9 mouse cellular contexts compared by ENCODE assay signal in genomic region chr2:168742059-168742627, GRCm38 (mm10). TPM values are rescaled to one million over a fixed set of nuclear protein-coding genes. Genes with fewer than 3 reads are reported as not detected.
DNase-seq lines count a peak whose midpoint lies in the region; ATAC-seq and TF ChIP-seq lines count a peak whose summit lies in the region.
"Had no signal": no experiment of that assay in that cellular context is flagged by ENCODE, and none has a peak within 500 bp of the region (broad histone marks: within the 10 kb centered on the region; RNA-seq: fewer than 3 reads in every experiment).

Gene Atp9a, minus strand, starts transcription at chr2:168742409.

- TF ChIP-seq POLR2A in bone marrow macrophage, adult 2 months (IDR thresholded peaks at IDR 0.05; ENCODE audit: borderline replicate concordance, low read depth, low read length), result no peak
- no peak for TF ChIP-seq POLR2A in limb, embryonic 14.5 days (IDR thresholded peaks at IDR 0.05; ENCODE audit: borderline replicate concordance, extremely low read depth, insufficient read depth, insufficient read length)
- TF ChIP-seq POLR2A in testis, adult 2 months (IDR thresholded peaks at IDR 0.05; ENCODE audit: control insufficient read depth, low read depth, low read length), result no peak

- H3K4me3 ChIP-seq in bone marrow macrophage, adult 2 months (ENCODE audit: insufficient read depth, low read length), result peak within 1 kb of the TSS; percentile 11; the same call in 1 of the 2 replicates
- peak within 1 kb of the TSS; percentile 88 for H3K4me3 ChIP-seq in forebrain, embryonic 10.5 days
- peak within 1 kb of the TSS; percentile 98 for H3K4me3 ChIP-seq in heart, embryonic 12.5 days
- peak within 1 kb of the TSS; percentile 86 for H3K4me3 ChIP-seq in kidney, embryonic 15.5 days (replicated peaks)
- H3K4me3 ChIP-seq in limb, embryonic 14.5 days (replicated peaks; ENCODE audit: low read length), result peak within 1 kb of the TSS; percentile 88
- H3K4me3 ChIP-seq in midbrain, postnatal 0 days (ENCODE audit: low read depth, low read length), result peak within 1 kb of the TSS; percentile 91
- peak within 1 kb of the TSS; percentile 87 for H3K4me3 ChIP-seq in testis, adult 2 months (ENCODE audit: control insufficient read depth, low read depth, low read length)

- DNase-seq in B cell, adult 2 months, result peak; percentile 24 to 27
- peak; percentile 47 for DNase-seq in forebrain, embryonic 10.5 days (ENCODE audit: extremely low spot score, low spot score)
- peak; percentile 58 for DNase-seq in limb, embryonic 14.5 days (ENCODE audit: low spot score)
- peak; percentile 83 for DNase-seq in midbrain, postnatal 0 days (ENCODE audit: low spot score)

- peaks cover 10% of the 10 kb centered on the region for H3K36me3 ChIP-seq in forebrain, embryonic 10.5 days (replicated peaks)
- H3K36me3 ChIP-seq in heart, embryonic 12.5 days, result no peaks in the 10 kb centered on the region
- no peaks in the 10 kb centered on the region for H3K36me3 ChIP-seq in kidney, embryonic 15.5 days
- H3K36me3 ChIP-seq in limb, embryonic 14.5 days (ENCODE audit: control insufficient read depth, insufficient read depth, low read length), result no peaks in the 10 kb centered on the region
- H3K36me3 ChIP-seq in midbrain, postnatal 0 days (ENCODE audit: insufficient read depth, low read length), result no peaks in the 10 kb centered on the region
- no peaks in the 10 kb centered on the region for H3K36me3 ChIP-seq in testis, adult 2 months (ENCODE audit: control insufficient read depth, insufficient read depth, low read length)
- H3K36me3 ChIP-seq: G1E had no signal

- peak; percentile 64 for ATAC-seq in heart, embryonic 12.5 days (ENCODE audit: insufficient number of reproducible peaks, low FRiP score)
- ATAC-seq in kidney, embryonic 15.5 days (replicated peaks; ENCODE audit: low FRiP score), result peak; percentile 55
- ATAC-seq in limb, embryonic 14.5 days (ENCODE audit: low FRiP score, low read depth), result peak; percentile 74
- peak; percentile 82 for ATAC-seq in midbrain, postnatal 0 days (ENCODE audit: low FRiP score)

- H3K9me3 ChIP-seq in forebrain, embryonic 10.5 days, result no peaks in the 10 kb centered on the region
- peaks cover 4% of the 10 kb centered on the region; the same call in 1 of the 2 replicates for H3K9me3 ChIP-seq in heart, embryonic 12.5 days (replicated peaks)
- no peaks in the 10 kb centered on the region for H3K9me3 ChIP-seq in kidney, embryonic 15.5 days (replicated peaks)
- H3K9me3 ChIP-seq in limb, embryonic 14.5 days (ENCODE audit: control insufficient read depth, low read length), result no peaks in the 10 kb centered on the region
- H3K9me3 ChIP-seq in midbrain, postnatal 0 days (ENCODE audit: low read length), result no peaks in the 10 kb centered on the region

- peaks cover 4% of the 10 kb centered on the region; the same call in 1 of the 2 replicates for H3K27me3 ChIP-seq in forebrain, embryonic 10.5 days (ENCODE audit: poor library complexity, severe bottlenecking)
- H3K27me3 ChIP-seq in heart, embryonic 12.5 days (replicated peaks), result no peaks in the 10 kb centered on the region
- H3K27me3 ChIP-seq in kidney, embryonic 15.5 days, result peaks cover 3% of the 10 kb centered on the region; the same call in 1 of the 2 replicates
- no peaks in the 10 kb centered on the region for H3K27me3 ChIP-seq in limb, embryonic 14.5 days (ENCODE audit: control insufficient read depth, insufficient read depth, low read length)
- H3K27me3 ChIP-seq in midbrain, postnatal 0 days (ENCODE audit: insufficient read depth, low read length), result no peaks in the 10 kb centered on the region
- no peaks in the 10 kb centered on the region for H3K27me3 ChIP-seq in testis, adult 2 months (ENCODE audit: control insufficient read depth, insufficient read depth, low read length)

- TF ChIP-seq CTCF in bone marrow macrophage, adult 2 months (IDR thresholded peaks at IDR 0.05; ENCODE audit: low read depth, low read length), result no peak
- TF ChIP-seq CTCF in midbrain, postnatal 0 days (IDR thresholded peaks at IDR 0.05), result no peak
- no peak for TF ChIP-seq CTCF in testis, adult 2 months (IDR thresholded peaks at IDR 0.05; ENCODE audit: control insufficient read depth, insufficient read depth, insufficient replicate concordance, low read depth, low read length)

- 10% methylated on average over 24 of the region's 33 CpGs for WGBS in forebrain, embryonic 10.5 days
- 10% methylated on average over 18 of the region's 33 CpGs for WGBS in heart, embryonic 12.5 days
- 7% methylated on average over 30 of the region's 33 CpGs for WGBS in kidney, embryonic 15.5 days
- WGBS in limb, embryonic 14.5 days, result 18% methylated on average over 12 of the region's 33 CpGs
- 17% methylated on average over 12 of the region's 33 CpGs for WGBS in midbrain, postnatal 0 days

- H3K9ac ChIP-seq in heart, embryonic 12.5 days, result peak within 1 kb of the TSS; percentile 82
- H3K9ac ChIP-seq in kidney, embryonic 15.5 days, result peak within 1 kb of the TSS; percentile 58
- H3K9ac ChIP-seq in limb, embryonic 14.5 days (ENCODE audit: low read depth, low read length, severe bottlenecking), result peak within 1 kb of the TSS; percentile 87
- H3K9ac ChIP-seq in midbrain, postnatal 0 days (replicated peaks; ENCODE audit: low read length, poor library complexity, severe bottlenecking), result peak within 1 kb of the TSS; percentile 95

- H3K4me2 ChIP-seq in heart, embryonic 12.5 days, result peak within 1 kb of the TSS; percentile 82
- peak within 1 kb of the TSS; percentile 94 for H3K4me2 ChIP-seq in kidney, embryonic 15.5 days
- peak within 1 kb of the TSS; percentile 73 for H3K4me2 ChIP-seq in limb, embryonic 14.5 days (replicated peaks; ENCODE audit: low read depth, low read length, severe bottlenecking)
- peak within 1 kb of the TSS; percentile 44 for H3K4me2 ChIP-seq in midbrain, postnatal 0 days (ENCODE audit: low read depth, low read length, poor library complexity, severe bottlenecking)

- H3K4me1 ChIP-seq in bone marrow macrophage, adult 2 months (ENCODE audit: control insufficient read depth, insufficient read depth, low read length), result no peaks in the 10 kb centered on the region
- H3K4me1 ChIP-seq in forebrain, embryonic 10.5 days, result peaks cover 17% of the 10 kb centered on the region
- no peaks in the 10 kb centered on the region for H3K4me1 ChIP-seq in heart, embryonic 12.5 days (replicated peaks)
- H3K4me1 ChIP-seq in kidney, embryonic 15.5 days, result peaks cover 13% of the 10 kb centered on the region; the same call in 1 of the 2 replicates
- H3K4me1 ChIP-seq in limb, embryonic 14.5 days (ENCODE audit: control insufficient read depth, insufficient read depth, low read length), result no peaks in the 10 kb centered on the region
- H3K4me1 ChIP-seq in midbrain, postnatal 0 days (ENCODE audit: insufficient read depth, low read length), result no peaks in the 10 kb centered on the region
- H3K4me1 ChIP-seq in testis, adult 2 months (ENCODE audit: control insufficient read depth, insufficient read depth, low read length), result peaks cover 11% of the 10 kb centered on the region

- H3K27ac ChIP-seq in bone marrow macrophage, adult 2 months (ENCODE audit: insufficient read depth, low read depth, low read length), result no peak within 1 kb of the TSS
- H3K27ac ChIP-seq in forebrain, embryonic 10.5 days, result peak within 1 kb of the TSS; percentile 90
- H3K27ac ChIP-seq in heart, embryonic 12.5 days (ENCODE audit: poor library complexity, severe bottlenecking), result peak within 1 kb of the TSS; percentile 51
- H3K27ac ChIP-seq in kidney, embryonic 15.5 days, result peak within 1 kb of the TSS; percentile 71
- peak within 1 kb of the TSS; percentile 75 for H3K27ac ChIP-seq in limb, embryonic 14.5 days (replicated peaks; ENCODE audit: low read depth, low read length)
- peak within 1 kb of the TSS; percentile 99 for H3K27ac ChIP-seq in midbrain, postnatal 0 days (ENCODE audit: low read depth, low read length)
- peak within 1 kb of the TSS; percentile 64 for H3K27ac ChIP-seq in testis, adult 2 months (ENCODE audit: control insufficient read depth, insufficient read depth, low read depth, low read length)

RNA-seq across cellular contexts. Expression of gene Atp9a, which starts in this region (rescaled TPM):
- 1.1 and 1.2 TPM in 2 replicates for polyA plus RNA-seq in bone marrow macrophage, adult 2 months (2012; ENCODE audit: insufficient read depth, insufficient read length, missing spikeins)
- 8.7 and 9.0 TPM in 2 replicates for polyA plus RNA-seq in forebrain, embryonic 10.5 days (2016; fragmentation: Nextera tagmentation; extraction: Ambion mirVana)
- polyA plus RNA-seq in heart, embryonic 12.5 days (2016; fragmentation: Nextera tagmentation; extraction: Ambion mirVana), result 15.7 and 16.1 TPM in 2 replicates
- polyA plus RNA-seq in kidney, embryonic 15.5 days (2015; fragmentation: Nextera tagmentation; extraction: Ambion mirVana), result 10.2 and 10.7 TPM in 2 replicates
- 53.6 and 66.8 TPM in 2 replicates for polyA plus RNA-seq in limb, embryonic 14.5 days (2012; rRNA removed)
- 28.0 and 31.2 TPM in 2 replicates for polyA plus RNA-seq in limb, embryonic 14.5 days (2014; fragmentation: Nextera tagmentation; extraction: Ambion mirVana)
- total RNA-seq in midbrain, postnatal 0 days (2014; rRNA removed), result 600 and 607 TPM in 2 replicates
- polyA plus RNA-seq in midbrain, postnatal 0 days (2015; fragmentation: Nextera tagmentation; extraction: Ambion mirVana), result 159 and 163 TPM in 2 replicates
- 63.7 and 75.0 TPM in 2 replicates for polyA plus RNA-seq in testis, adult 2 months (2012; rRNA removed)
- total RNA-seq: G1E had no signal
- polyA plus RNA-seq: G1E had no signal

Comparison
In these comparisons a context has a peak if more than half of its experiments do, and no peak if none do; other contexts are left out.
1. DNase-seq: peak in every context shown above with its lines; median percentile 83 in midbrain, postnatal 0 days; 58 in limb, embryonic 14.5 days; 47 in forebrain, embryonic 10.5 days; 26 in B cell, adult 2 months.
2. H3K4me3 ChIP-seq: peak in every context shown above with its lines; median percentile 98 in heart, embryonic 12.5 days; 91 in midbrain, postnatal 0 days; 88 in forebrain, embryonic 10.5 days; 88 in limb, embryonic 14.5 days; 87 in testis, adult 2 months; 86 in kidney, embryonic 15.5 days; 11 in bone marrow macrophage, adult 2 months.
3. H3K4me2 ChIP-seq: peak in every context shown above with its lines; median percentile 94 in kidney, embryonic 15.5 days; 82 in heart, embryonic 12.5 days; 73 in limb, embryonic 14.5 days; 44 in midbrain, postnatal 0 days.